Mouse (Mus musculus) embryonic facial prominence, embryonic 12.5 days (tissue): ENCODE results near the gene Tbc1d17. TPM values are rescaled to one million over a fixed set of nuclear protein-coding genes. Genes with fewer than 3 reads are reported as not detected.
"Not testable (repeated sequence)": the region's sequence is repeated elsewhere in the genome, so short reads cannot be mapped to it uniquely, and the experiment has no call there.

Experiments used
- ATAC-seq: fragments of 200-750 bp; cut with Nextera tagmentation; 2 replicates; pipeline ENCODE4 v1.8.0; 2017; ENCODE audit not compliant: insufficient number of reproducible peaks, insufficient read depth, low FRiP score, low TSS enrichment
- H3K27ac ChIP-seq: fragments of 300-500 bp; sonication (generic); 2 replicates; pipeline ENCODE4 v1.5.1; 2016; ENCODE audit warnings: mild to moderate bottlenecking
- H3K27me3 ChIP-seq: fragments of 300-500 bp; sonication (generic); 2 replicates; pipeline ENCODE4 v1.6.1; 2016; ENCODE audit warnings: mild to moderate bottlenecking, moderate library complexity
- H3K36me3 ChIP-seq: fragments of 300-500 bp; sonication (generic); 2 replicates; pipeline ENCODE4 v1.6.1; 2016; ENCODE audit warnings: mild to moderate bottlenecking
- H3K4me1 ChIP-seq: fragments of 300-500 bp; sonication (generic); 2 replicates; pipeline ENCODE4 v1.6.1; 2016
- H3K4me2 ChIP-seq: fragments of 300-500 bp; sonication (generic); replicated peaks from 2 replicates; pipeline ENCODE4 v1.6.1; 2016; ENCODE audit warnings: mild to moderate bottlenecking, moderate library complexity
- H3K4me3 ChIP-seq: fragments of 300-500 bp; sonication (generic); 2 replicates; pipeline ENCODE4 v1.5.1; 2016; ENCODE audit warnings: mild to moderate bottlenecking
- H3K9ac ChIP-seq: fragments of 300-500 bp; sonication (generic); 2 replicates; pipeline ENCODE4 v1.6.1; 2016; ENCODE audit warnings: mild to moderate bottlenecking, moderate library complexity
- H3K9me3 ChIP-seq: fragments of 300-500 bp; sonication (generic); 2 replicates; pipeline ENCODE4 v1.6.1; 2016; ENCODE audit warnings: mild to moderate bottlenecking, moderate library complexity
- WGBS: fragments of 180-500 bp; shearing (Covaris S2); methylation state at CpG from one replicate; pipeline ENCODE4 v1.1.7; 2016; 5-methylcytosine and 5-hydroxymethylcytosine counted together
- polyA plus RNA-seq: library from polyadenylated mRNA; unstranded; fragments of >200 nt; fragmentation: Nextera tagmentation; extraction: Ambion mirVana; gene quantifications from 2 replicates; pipeline ENCODE4 v1.2.1, GENCODE M21; 2016

The Tbc1d17 gene
- polyA plus RNA-seq, 1 experiment from 2014 or later: 105 TPM

GRCm38 (mm10) chr7:44888256-44889105, 39.6 kb upstream of the Tbc1d17 start:
- H3K4me1 ChIP-seq: peaks cover 18% of the 10 kb centered on the region
- no peak for ATAC-seq
- no peak overlapping the region for H3K9ac ChIP-seq
- H3K9me3 ChIP-seq: no peaks in the 10 kb centered on the region
- H3K4me2 ChIP-seq: no peak overlapping the region
- no peaks in the 10 kb centered on the region for H3K27me3 ChIP-seq
- 90% methylated on average over 13 of the region's 13 CpGs for WGBS
- peaks cover 65% of the 10 kb centered on the region for H3K36me3 ChIP-seq
- H3K4me3 ChIP-seq: no peak overlapping the region
- no peak overlapping the region for H3K27ac ChIP-seq

- WGBS: 86% methylated on average over 7 of the region's 7 CpGs
- Histone ChIP-seq H3K27me3 (no peaks in the 10 kb centered on the region), H3K9ac (no peak overlapping the region), H3K9me3 (no peaks in the 10 kb centered on the region), H3K36me3 (peaks cover 78% of the 10 kb centered on the region), H3K4me3 (no peak overlapping the region), H3K4me2 (no peak overlapping the region), H3K4me1 (peaks cover 13% of the 10 kb centered on the region), H3K27ac (no peak overlapping the region)
- no peak for ATAC-seq
Measured at GRCm38 (mm10) chr7:44886964-44887363, 38.1 kb upstream of the Tbc1d17 start.

GRCm38 (mm10) chr7:44884637-44885036, 35.8 kb upstream of the Tbc1d17 start:
- 95% methylated on average over 5 of the region's 5 CpGs for WGBS
- Histone ChIP-seq H3K27me3 (no peaks in the 10 kb centered on the region), H3K4me1 (no peaks in the 10 kb centered on the region), H3K27ac (no peak overlapping the region), H3K36me3 (peaks cover 91% of the 10 kb centered on the region), H3K4me2 (no peak overlapping the region), H3K9ac (no peak overlapping the region), H3K4me3 (no peak overlapping the region), H3K9me3 (no peaks in the 10 kb centered on the region)
- no peak for ATAC-seq

GRCm38 (mm10) chr7:44883036-44883435, 34.2 kb upstream of the Tbc1d17 start:
- Histone ChIP-seq H3K4me2 (no peak overlapping the region), H3K4me3 (no peak overlapping the region), H3K36me3 (peaks cover 91% of the 10 kb centered on the region), H3K9me3 (no peaks in the 10 kb centered on the region), H3K27me3 (no peaks in the 10 kb centered on the region), H3K9ac (no peak overlapping the region), H3K27ac (no peak overlapping the region), H3K4me1 (no peaks in the 10 kb centered on the region)
- ATAC-seq: no peak
- WGBS: 89% methylated on average over 3 of the region's 3 CpGs

GRCm38 (mm10) chr7:44877833-44878232, 29.0 kb upstream of the Tbc1d17 start:
- H3K27me3 ChIP-seq: no peaks in the 10 kb centered on the region
- H3K9ac ChIP-seq: no peak overlapping the region
- H3K36me3 ChIP-seq: peaks cover 68% of the 10 kb centered on the region
- H3K9me3 ChIP-seq: no peaks in the 10 kb centered on the region
- no peak overlapping the region for H3K4me2 ChIP-seq
- H3K27ac ChIP-seq: no peak overlapping the region
- no peaks in the 10 kb centered on the region for H3K4me1 ChIP-seq
- no peak for ATAC-seq
- 90% methylated on average over 14 of the region's 14 CpGs for WGBS
- no peak overlapping the region for H3K4me3 ChIP-seq

- H3K9ac ChIP-seq, H3K9me3 ChIP-seq, H3K27me3 ChIP-seq, H3K4me3 ChIP-seq, H3K4me2 ChIP-seq, ATAC-seq: not testable (repeated sequence)
- Histone ChIP-seq H3K36me3 (peaks cover 13% of the 10 kb centered on the region), H3K27ac (0 out of 2 replicates have a peak overlapping the region, but pooled peaks have one; percentile 11), H3K4me1 (peaks cover 23% of the 10 kb centered on the region)
- 86% methylated on average over 2 of the region's 2 CpGs for WGBS
Measured at GRCm38 (mm10) chr7:44871774-44872173, 22.9 kb upstream of the Tbc1d17 start.

- H3K36me3 ChIP-seq: peaks cover 14% of the 10 kb centered on the region
- H3K27me3 ChIP-seq: no peaks in the 10 kb centered on the region
- no peaks in the 10 kb centered on the region for H3K9me3 ChIP-seq
- H3K4me2 ChIP-seq: no peak overlapping the region
- no peak overlapping the region for H3K9ac ChIP-seq
- ATAC-seq: no peak
- H3K4me3 ChIP-seq: no peak overlapping the region
- 80% methylated on average over 1 of the region's 1 CpGs for WGBS
- peaks cover 29% of the 10 kb centered on the region for H3K4me1 ChIP-seq
- H3K27ac ChIP-seq: no peak overlapping the region
Measured at GRCm38 (mm10) chr7:44871181-44871580, 22.3 kb upstream of the Tbc1d17 start.

- Histone ChIP-seq H3K27ac (peak overlapping the region; percentile 100; the same call in 1 of the 2 replicates), H3K27me3 (no peaks in the 10 kb centered on the region), H3K4me1 (peaks cover 34% of the 10 kb centered on the region), H3K4me2 (peak overlapping the region; percentile 95), H3K36me3 (peaks cover 17% of the 10 kb centered on the region), H3K4me3 (peak overlapping the region; percentile 86), H3K9me3 (no peaks in the 10 kb centered on the region), H3K9ac (peak overlapping the region; percentile 52)
- no peak for ATAC-seq
- 82% methylated on average over 6 of the region's 6 CpGs for WGBS
Measured at GRCm38 (mm10) chr7:44870614-44871013, 21.7 kb upstream of the Tbc1d17 start.

- peak within 1 kb of the TSS; percentile 86 for H3K4me3 ChIP-seq
- H3K36me3 ChIP-seq: peaks cover 24% of the 10 kb centered on the region
- peak within 1 kb of the TSS; percentile 95 for H3K4me2 ChIP-seq
- no peaks in the 10 kb centered on the region for H3K9me3 ChIP-seq
- peak within 1 kb of the TSS; percentile 99 for H3K9ac ChIP-seq
- H3K27ac ChIP-seq: peak within 1 kb of the TSS; percentile 100
- H3K4me1 ChIP-seq: peaks cover 41% of the 10 kb centered on the region
- WGBS: 11% methylated on average over 29 of the region's 29 CpGs
- peak; percentile 92 for ATAC-seq
- no peaks in the 10 kb centered on the region for H3K27me3 ChIP-seq
Measured at GRCm38 (mm10) chr7:44869697-44870528, 21.0 kb upstream of the Tbc1d17 start, which contains the start of gene Ptov1. TSS of gene Ptov1 (minus strand) at chr7:44869788.

GRCm38 (mm10) chr7:44868919-44869696, 20.2 kb upstream of the Tbc1d17 start:
- H3K27me3 ChIP-seq: no peaks in the 10 kb centered on the region
- peaks cover 46% of the 10 kb centered on the region for H3K4me1 ChIP-seq
- ATAC-seq: 0 out of 2 replicates have a peak, but pooled peaks have one; percentile 24
- peak overlapping the region; percentile 86 for H3K4me3 ChIP-seq
- peak overlapping the region; percentile 100 for H3K27ac ChIP-seq
- H3K9me3 ChIP-seq: no peaks in the 10 kb centered on the region
- under 1% methylated on average over 87 of the region's 108 CpGs for WGBS
- peak overlapping the region; percentile 95 for H3K4me2 ChIP-seq
- peaks cover 32% of the 10 kb centered on the region for H3K36me3 ChIP-seq
- peak overlapping the region; percentile 99 for H3K9ac ChIP-seq

- peak overlapping the region; percentile 86 for H3K4me3 ChIP-seq
- ATAC-seq: no peak
- peaks cover 46% of the 10 kb centered on the region for H3K4me1 ChIP-seq
- peaks cover 38% of the 10 kb centered on the region for H3K36me3 ChIP-seq
- no peaks in the 10 kb centered on the region for H3K9me3 ChIP-seq
- H3K9ac ChIP-seq: peak overlapping the region; percentile 99
- 7% methylated on average over 16 of the region's 16 CpGs for WGBS
- H3K27ac ChIP-seq: peak overlapping the region; percentile 100
- H3K4me2 ChIP-seq: peak overlapping the region; percentile 95
- H3K27me3 ChIP-seq: no peaks in the 10 kb centered on the region
Measured at GRCm38 (mm10) chr7:44868465-44868864, 19.6 kb upstream of the Tbc1d17 start.
